Mouse (Mus musculus): ENCODE results near the gene Tmem185b. TPM values are rescaled to one million over a fixed set of nuclear protein-coding genes. Genes with fewer than 3 reads are reported as not detected.

Tmem185b gene
- polyA plus RNA-seq, 1 experiment from 2014 or later = 7.9 TPM

DNA sequence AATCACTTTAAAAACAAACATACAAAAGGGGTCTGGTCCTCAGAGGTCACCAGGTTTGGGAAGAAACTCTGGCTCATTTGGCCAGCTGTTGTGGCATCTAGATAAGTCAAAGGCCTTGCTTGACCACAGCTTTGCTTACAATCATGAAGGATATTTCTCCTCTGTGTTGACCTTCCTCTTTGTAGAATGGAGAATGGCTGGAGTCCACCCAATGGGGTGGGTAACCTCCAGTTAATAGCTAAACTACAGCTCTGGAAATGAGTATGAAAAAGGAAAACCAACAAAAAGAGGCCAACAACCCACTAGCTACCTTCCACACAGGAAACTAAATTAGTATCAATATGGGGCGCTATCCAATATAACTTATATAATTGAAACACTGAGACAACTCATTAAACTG lies 25.7 kb downstream of the Tmem185b start:
- Histone ChIP-seq H3K4me2 (no peak overlapping the region), H3K27ac (replicated peaks) (no peak overlapping the region), H3K4me3 (replicated peaks) (no peak overlapping the region), H3K27me3 (no peaks in the 10 kb centered on the region), H3K4me1 (replicated peaks) (peaks cover 5% of the 10 kb centered on the region; the same call in 1 of the 2 replicates), H3K9ac (no peak overlapping the region), H3K9me3 (replicated peaks) (no peaks in the 10 kb centered on the region), H3K36me3 (replicated peaks) (no peaks in the 10 kb centered on the region)
- ATAC-seq (ENCODE audit: insufficient read depth) = no peak
- 83% methylated on average over 1 of the region's 1 CpGs for WGBS (ENCODE audit: insufficient replicate concordance)

DNA sequence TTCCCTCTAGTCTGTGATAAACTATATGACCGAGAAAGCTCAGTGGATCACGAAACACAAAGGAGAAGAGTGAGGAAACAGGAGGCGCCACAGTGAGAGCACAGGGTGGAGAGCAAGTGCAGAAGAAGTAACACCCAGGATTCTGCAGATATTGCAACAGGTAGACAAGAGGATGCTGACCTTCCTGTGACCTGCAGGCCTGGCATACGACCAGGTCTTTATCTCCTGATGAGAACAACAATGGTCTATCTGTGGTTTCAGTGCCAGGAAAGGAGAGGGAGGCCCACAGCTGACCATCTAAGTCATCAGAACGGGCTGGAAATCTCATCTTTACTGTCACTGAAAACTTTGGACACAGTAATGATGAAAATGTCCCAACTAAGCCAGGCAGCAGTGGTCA lies 29.7 kb downstream of the Tmem185b start:
- 51% methylated on average over 5 of the region's 5 CpGs for WGBS (ENCODE audit: insufficient replicate concordance)
- H3K27me3 ChIP-seq = no peaks in the 10 kb centered on the region
- ATAC-seq (ENCODE audit: insufficient read depth) = no peak
- peaks cover 8% of the 10 kb centered on the region; the same call in 1 of the 2 replicates for H3K4me1 ChIP-seq (replicated peaks)
- no peak overlapping the region for H3K4me3 ChIP-seq (replicated peaks)
- no peak overlapping the region for H3K27ac ChIP-seq (replicated peaks)
- no peak overlapping the region for H3K4me2 ChIP-seq
- no peak overlapping the region for H3K9ac ChIP-seq
- H3K9me3 ChIP-seq (replicated peaks) = no peaks in the 10 kb centered on the region
- H3K36me3 ChIP-seq (replicated peaks) = no peaks in the 10 kb centered on the region

DNA sequence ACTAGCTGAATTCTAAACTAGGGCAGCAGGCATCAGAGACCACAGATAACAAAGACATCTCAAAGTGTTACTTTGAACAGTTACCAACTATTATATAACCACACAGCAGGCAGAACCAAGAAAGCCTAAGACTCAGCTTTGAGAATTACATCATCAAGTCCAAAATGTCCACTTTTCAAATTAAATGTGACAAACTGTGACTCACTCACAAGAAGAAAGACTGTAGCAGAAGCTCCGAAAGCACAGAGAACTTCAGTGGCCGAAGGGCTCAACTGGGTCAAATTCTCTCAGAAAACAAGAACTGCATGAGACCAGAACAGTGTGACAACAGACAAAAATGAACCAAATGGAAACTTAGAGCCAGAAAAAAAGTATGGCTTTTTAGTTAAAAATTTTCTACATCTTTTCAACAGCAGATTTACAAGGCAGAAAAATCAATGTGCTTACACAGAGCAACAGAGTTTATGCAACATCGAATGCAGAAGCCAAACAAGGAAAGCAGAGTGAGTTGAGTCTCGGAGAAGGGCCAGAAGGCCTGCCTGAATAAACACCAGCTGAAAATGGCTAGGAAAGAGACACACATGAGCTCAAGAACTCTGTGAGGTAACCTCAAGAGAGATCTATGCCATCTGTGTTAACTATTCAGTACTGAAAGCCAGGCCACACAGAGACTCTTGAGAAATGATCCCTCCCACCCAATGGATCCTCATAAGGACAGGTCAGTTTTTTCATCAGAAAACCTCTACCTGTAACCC lies 31.9 kb downstream of the Tmem185b start:
- Histone ChIP-seq H3K4me1 (replicated peaks) (peaks cover 8% of the 10 kb centered on the region; the same call in 1 of the 2 replicates), H3K27ac (replicated peaks) (peak overlapping the region; percentile 41; the same call in 1 of the 2 replicates), H3K9me3 (replicated peaks) (no peaks in the 10 kb centered on the region), H3K9ac (no peak overlapping the region), H3K36me3 (replicated peaks) (no peaks in the 10 kb centered on the region), H3K4me2 (no peak overlapping the region), H3K4me3 (replicated peaks) (no peak overlapping the region), H3K27me3 (no peaks in the 10 kb centered on the region)
- no peak; the same call in 1 of the 2 replicates for ATAC-seq (ENCODE audit: insufficient read depth)
- WGBS (ENCODE audit: insufficient replicate concordance) = 72% methylated on average over 4 of the region's 4 CpGs

DNA sequence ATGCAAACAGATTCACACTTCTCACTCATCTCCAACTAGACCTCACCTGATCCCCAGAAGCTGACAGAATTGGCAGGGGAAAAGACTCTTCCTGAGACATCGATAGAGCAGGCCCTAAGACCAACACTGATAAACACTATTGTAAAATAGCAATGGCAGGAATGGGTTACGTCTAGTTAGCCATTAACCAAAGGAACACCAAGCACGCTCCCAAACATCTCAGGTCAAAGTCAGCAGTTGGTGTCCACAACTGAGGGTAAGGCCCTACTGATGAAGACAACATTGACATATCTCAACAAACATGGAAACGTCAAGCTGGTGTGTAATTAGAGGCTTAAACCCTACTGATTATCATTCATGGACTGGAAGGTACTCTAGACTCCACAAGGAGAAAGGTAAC lies 39.6 kb downstream of the Tmem185b start:
- no peak overlapping the region for H3K9ac ChIP-seq
- H3K27ac ChIP-seq (replicated peaks) = 0 out of 2 replicates have a peak overlapping the region, but pooled peaks have one; percentile 2
- H3K27me3 ChIP-seq = no peaks in the 10 kb centered on the region
- 73% methylated on average over 4 of the region's 4 CpGs for WGBS (ENCODE audit: insufficient replicate concordance)
- no peaks in the 10 kb centered on the region for H3K9me3 ChIP-seq (replicated peaks)
- H3K36me3 ChIP-seq (replicated peaks) = no peaks in the 10 kb centered on the region
- peaks cover 18% of the 10 kb centered on the region for H3K4me1 ChIP-seq (replicated peaks)
- ATAC-seq (ENCODE audit: insufficient read depth) = peak; percentile 55
- no peak overlapping the region for H3K4me2 ChIP-seq
- no peak overlapping the region for H3K4me3 ChIP-seq (replicated peaks)

DNA sequence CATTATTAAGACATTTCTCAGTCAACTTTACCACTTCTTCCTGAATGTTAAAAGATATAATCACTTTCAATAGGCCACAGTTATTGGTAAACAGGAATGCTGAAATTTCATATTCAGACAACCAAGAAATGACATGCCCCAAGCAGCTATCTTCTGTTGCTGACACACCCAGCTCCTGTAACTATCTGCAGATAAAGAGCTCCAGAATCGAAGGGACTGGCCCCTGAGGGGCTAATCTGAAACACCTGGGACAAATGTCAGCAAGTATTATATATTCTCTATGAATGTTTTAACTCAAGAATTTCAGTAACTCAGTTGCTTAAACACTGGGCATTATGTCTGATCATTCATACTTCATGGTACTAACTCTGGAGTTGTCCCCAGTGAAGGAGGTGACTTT lies 44.2 kb downstream of the Tmem185b start:
- Histone ChIP-seq H3K4me2 (peak overlapping the region; percentile 42; the same call in 1 of the 2 replicates), H3K4me3 (replicated peaks) (no peak overlapping the region), H3K9ac (no peak overlapping the region), H3K36me3 (replicated peaks) (no peaks in the 10 kb centered on the region), H3K27ac (replicated peaks) (no peak overlapping the region), H3K27me3 (no peaks in the 10 kb centered on the region), H3K4me1 (replicated peaks) (peaks cover 28% of the 10 kb centered on the region), H3K9me3 (replicated peaks) (no peaks in the 10 kb centered on the region)
- WGBS (ENCODE audit: insufficient replicate concordance) = 16% methylated on average over 1 of the region's 1 CpGs
- peak; percentile 77 for ATAC-seq (ENCODE audit: insufficient read depth)

Other genes with a start within 250 kb of the Tmem185b start
- gene Inhbb, start 103.9 kb upstream of the Tmem185b start, polyA plus RNA-seq (2015; fragmentation: Nextera tagmentation; extraction: Ambion mirVana) = 0.09 TPM in 2 replicates
- 37.5 and 38.6 TPM in 2 replicates for gene Ralb, start 21.4 kb upstream of the Tmem185b start, polyA plus RNA-seq (2015; fragmentation: Nextera tagmentation; extraction: Ambion mirVana)
- gene Epb41l5, start 122.8 kb downstream of the Tmem185b start, polyA plus RNA-seq (2015; fragmentation: Nextera tagmentation; extraction: Ambion mirVana) = 17.7 and 20.4 TPM in 2 replicates

Data from liver, embryonic 15.5 days (tissue).